Mouse (Mus musculus) kidney, postnatal 4 days (tissue): Measurements from ENCODE around the gene Mid1.

Experiments used
- DNase-seq, 2 experiments: peaks; one replicate each; pipeline ENCODE4 v3.0.0; 2021; ENCODE audit warnings: mixed read lengths in 2 of 2

The Mid1 gene

DNA sequence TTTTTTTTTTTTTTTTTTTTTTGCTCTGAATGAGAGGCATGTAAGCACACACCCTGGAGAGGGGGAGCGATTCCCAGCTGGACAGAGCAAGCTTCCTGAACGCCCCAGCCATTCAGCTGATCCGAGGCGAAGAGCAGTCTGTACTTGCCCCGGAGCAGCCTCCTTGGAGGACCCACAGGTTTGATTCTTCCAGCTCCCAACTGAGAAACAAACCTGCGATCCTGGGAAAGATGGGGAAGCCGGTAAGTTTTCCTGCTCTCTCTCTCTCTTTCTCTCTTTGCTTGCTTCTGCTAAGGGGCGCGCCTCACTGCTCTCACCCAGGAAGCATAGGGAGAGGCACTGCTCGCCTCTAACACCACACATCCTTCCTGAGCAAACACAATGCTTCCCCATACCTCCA lies at the start of gene Mid1:
Mid1 (plus strand) TSS at position 69 of the 400 bp plus-strand sequence.
- DNase-seq: peak; percentile 37 to 48

DNA sequence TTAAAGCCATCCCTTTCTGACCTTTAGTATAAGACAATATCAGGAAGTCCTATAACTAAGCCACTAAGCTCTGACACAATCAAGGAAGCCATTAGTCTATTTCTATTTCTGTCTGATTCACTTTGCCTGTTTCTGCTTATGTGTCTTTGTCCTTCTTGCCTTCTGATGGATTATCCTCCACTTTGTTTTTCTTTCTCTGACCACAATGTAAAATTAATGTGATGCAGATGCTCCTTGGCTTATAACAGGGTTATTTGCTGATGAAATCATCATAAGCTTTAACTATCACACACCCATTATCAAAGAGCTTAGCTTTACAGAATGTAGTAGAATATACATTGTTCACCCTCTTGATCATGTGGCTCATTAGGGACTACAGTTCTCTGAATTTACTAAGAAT lies 11.9 kb upstream of the Mid1 start:
- DNase-seq: no peak

DNA sequence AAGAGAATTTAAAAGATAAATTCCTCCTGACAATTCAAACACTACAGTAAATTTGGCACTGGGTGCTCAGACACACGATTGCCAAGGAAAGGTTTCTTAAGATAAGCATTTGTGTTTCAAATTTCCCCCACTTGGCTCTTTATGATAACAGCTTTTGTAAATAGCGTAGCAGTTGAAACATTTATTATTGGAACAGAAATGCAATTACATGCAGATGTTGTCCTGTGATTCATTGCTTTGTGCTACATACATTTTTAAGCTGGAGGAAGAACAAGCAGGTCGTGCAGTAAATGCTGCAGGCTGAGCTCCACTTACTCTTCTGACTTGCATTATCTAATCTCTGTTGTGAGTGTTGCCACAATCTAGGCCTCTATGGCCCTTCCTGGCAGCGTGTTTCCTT lies 8.7 kb upstream of the Mid1 start:
- no peak for DNase-seq

DNA sequence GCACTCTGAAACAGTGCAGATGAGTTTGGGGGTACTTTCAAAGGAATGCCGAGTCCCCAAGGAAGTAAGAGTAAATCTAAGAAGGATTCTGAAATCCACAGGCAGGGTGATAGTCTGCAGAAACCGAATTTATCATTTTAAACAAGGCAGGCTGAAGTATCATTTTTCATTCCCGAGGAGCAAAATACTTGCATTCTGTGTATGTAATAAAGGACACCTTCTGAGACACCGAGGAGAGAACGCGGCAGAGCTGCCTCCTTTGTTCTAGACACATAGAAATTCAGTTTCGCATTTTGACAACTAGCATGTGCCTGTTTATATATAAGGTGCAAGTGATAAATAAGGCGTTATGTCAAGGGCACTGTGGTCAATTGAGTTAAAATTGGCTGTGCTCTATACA lies 732 bp downstream of the Mid1 start:
- no peak for DNase-seq

DNA sequence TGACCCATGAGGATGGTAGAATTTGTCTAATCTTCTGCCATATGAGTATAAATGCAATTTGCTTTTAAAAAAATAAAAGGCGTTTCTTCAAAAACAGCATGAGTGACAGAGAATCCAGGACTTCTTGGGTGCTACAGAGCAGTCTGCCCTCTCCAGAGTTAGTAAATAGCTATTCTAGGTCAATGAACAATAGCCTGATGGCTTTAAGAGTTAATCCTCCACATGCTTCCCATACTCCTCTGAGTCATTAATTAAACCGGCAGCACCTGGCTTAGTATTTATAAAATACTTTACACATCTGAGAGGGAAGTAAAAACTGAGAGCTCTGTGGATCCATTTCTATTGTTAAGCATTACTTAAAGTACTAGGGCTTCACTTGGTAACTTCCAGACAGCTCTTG lies 6.2 kb downstream of the Mid1 start:
- no peak for DNase-seq

DNA sequence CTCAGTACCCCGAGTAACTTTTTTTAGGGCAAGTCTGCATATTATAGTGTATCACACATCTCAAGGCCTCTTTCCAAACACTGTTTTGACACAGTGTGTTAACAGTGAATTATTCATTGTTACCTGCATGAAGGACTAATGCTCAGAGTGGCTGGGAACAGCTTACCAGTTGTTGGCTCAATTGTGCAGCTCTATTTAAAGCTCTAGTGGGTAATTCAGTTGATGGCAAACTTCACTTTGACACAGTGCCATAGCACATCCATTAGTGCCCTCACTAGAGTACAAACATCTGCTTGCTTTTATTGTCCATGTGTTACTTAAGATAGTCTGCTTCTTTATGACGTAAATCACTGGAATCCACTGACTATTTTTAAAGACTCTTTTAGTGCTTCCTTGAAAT lies 6.7 kb downstream of the Mid1 start:
- no peak for DNase-seq

DNA sequence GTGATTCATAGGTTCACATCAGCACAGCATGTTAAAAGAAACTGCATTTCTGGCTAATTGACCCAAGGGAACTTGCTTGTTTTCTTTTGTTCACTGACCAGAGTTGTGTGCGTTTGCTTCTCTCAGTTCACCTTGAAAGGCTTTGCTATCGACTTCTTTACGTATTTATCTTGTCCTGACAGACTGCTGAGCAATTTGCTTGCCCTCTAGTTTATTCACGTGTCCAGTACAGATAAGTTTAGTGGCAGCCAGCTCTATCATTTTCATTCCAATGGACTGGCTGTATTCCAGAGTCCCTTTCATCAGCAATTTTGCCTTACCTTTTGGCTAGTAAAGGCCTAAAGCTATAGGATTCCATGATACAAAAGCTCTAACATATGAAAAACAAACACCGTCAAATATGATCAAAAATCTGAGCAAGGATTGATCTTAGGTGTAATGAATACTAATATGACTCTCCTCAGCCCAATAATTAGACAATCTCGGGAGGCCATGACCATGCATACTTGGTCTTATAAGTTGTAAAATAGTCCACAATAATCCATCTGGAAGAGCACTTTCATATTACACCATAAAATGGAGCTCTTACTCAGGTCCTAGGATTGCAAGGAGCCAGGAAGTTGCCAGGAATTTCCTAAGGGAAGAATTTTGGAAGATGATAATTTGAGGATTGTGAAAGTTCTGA lies 7.4 kb downstream of the Mid1 start:
- no peak for DNase-seq

DNA sequence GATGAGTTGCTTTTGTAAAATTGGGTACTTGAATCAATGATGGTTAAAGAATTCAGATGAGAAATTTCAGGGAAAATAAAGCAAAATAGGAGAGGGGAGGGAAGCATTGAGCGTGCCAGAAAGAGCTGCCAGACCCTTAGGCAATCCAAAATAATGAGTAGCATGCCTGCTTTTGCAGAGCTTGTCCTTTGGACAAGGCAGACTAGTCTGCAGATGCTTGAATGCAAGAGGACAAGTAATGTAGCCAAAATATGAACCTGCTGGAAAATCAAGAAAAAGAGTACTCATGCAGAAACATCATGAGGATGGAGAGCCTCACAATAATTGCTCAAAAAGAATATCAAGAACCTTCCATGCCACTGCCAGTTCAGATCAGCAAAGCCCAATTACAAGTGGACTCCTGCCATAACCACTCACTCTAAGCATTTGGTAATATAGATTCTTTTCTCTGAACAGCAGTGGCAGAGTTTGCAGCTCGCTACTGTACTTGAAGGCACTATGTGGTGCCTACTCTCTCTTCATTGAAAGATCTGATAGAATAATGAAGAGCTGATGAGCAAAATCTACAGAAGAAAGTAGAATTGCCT lies 19.1 kb downstream of the Mid1 start:
- no peak for DNase-seq

DNA sequence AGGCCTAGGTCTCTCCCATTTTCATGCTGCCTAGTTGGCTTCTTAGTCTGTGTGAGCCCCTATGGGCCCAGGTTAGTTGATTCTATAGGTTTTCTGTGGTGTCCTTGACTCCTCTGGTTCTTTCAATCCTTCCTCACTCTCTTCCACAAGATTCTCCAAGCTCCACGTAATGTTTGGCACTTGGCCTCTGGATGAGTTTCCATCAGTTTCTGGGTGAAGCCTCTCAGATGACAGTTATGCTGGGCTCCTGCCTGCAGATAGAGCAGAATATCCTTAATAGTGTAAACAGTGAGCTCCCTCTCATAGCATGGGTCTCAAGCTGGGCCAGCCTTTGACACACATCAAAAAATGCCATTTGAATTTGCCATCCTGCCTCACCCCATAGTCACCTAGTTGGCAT lies 38.5 kb downstream of the Mid1 start:
- DNase-seq: no peak

DNA sequence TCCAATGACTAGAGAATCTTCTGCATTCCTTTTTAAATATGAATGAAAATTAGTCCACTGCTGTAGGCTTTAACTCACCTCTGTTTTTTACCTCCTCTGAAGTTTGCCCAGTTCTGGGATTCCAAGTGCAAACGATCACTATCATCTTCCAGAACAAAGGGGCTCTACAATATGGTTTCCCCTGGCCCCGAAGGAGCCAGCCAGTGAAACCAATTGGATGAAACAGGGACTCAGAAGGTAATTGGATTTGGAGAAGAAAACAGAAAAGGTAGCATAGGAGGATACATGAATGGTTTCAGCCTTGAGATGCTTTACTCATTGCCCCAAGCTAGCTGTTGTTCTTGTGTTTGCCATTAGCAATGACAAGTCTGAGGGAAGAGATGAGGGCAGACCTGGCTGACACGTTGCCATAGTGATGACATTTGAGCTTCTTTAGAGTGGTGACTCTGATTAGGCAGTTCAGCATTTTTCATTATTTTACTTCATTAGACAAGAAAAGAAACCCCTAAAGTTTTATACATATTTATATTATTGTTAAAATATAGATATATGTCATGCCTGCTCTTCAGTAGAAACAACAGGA lies 50.5 kb downstream of the Mid1 start:
- no peak for DNase-seq

DNA sequence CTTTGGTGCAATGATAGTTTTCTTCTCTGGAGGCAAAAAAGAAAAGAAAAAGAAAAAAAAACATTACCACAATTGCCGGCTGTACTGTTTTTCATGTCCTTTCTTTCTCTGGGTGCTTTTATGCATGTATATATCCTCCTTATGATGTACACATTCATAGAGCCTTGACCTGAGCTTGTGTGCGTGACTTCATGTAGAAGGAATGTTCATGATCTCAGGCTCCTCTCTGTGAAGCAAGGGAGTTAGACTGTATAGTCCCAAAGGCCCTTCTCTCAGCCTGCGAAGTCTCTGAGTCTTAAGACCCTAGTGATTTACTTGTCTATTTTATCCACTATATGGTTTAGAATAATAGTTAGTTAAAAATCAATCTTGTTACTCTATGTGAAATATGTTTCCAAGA lies 73.0 kb downstream of the Mid1 start:
- no peak for DNase-seq

DNA sequence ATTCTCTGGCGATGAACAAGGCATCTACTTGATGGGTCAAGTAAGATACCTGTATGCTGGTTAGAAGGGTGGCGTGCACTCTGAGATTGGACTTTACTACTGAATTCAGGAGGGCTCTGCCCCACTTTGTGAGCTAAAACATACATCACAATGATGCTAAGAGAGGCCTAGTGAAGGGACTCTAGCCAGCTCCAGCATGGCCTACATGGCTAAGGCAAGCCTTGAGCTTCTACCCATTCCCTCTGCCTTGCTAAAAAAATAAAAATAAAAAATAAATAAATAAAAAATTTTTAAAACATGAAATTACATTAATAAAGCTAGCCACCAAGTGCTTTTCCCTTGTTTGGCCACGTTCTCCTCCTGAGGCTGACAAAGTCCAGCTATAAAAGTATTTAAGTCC lies 94.5 kb downstream of the Mid1 start, which contains the start of gene 4933400A11Rik:
4933400A11Rik (minus strand) TSS at position 101 of the 400 bp plus-strand sequence.
- DNase-seq: no peak

DNA sequence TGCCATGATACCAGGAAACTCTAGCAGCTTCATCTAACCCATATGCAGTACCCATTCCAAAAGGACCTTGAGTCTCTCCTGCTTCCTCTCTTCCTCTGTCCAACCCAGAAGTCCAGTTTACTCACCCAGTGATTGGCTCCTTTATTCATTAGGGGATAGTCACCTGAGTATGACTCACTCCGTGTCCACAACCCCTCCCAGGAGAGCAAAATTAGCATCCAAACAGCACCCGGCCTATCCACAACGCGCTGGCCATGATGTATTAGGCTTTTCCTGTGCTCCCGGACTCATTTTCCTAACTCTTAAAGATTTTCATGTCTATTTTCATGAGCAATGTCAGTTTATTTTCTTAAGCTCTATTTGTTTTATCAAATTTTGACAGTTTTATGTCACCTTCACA lies 104.7 kb downstream of the Mid1 start:
- no peak for DNase-seq

DNA sequence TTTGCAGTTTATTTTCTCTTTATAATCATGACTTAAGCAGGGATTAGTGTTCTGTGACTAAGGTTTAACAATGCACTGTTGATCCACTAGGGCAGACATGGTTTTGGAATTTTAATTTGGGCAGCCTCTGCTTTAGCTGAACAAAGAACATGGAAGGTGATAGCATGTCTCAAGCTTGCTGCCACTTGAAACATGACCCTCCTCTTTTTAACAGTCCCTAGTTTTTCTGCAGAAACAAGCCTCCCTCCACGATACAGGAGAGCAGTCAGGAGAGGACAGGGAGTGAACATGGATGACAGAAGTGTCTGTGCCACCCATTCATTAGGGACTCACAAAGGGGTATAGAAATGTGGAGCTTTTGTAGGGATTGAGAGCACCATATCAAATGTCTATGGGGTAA lies 107.9 kb downstream of the Mid1 start:
- DNase-seq: no peak

DNA sequence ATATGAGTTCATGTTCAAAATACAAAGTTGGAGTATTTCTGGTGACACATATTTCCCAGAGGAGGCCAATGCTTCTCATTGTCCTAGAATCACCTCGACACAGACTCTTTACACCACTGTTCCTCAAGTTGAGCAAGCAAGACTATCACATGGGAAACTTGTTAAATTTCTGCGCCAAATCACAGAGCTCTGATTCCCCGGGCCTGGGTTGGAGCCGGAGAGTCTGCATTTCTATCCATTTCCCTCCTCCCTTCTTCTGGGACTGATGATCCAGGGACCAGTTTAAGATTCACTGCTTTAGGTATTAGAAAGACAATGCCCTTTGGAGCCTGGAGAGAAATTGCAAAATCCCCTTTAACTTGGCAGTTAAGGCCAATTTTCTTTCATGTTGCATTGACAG lies 109.4 kb downstream of the Mid1 start:
- DNase-seq: no peak

DNA sequence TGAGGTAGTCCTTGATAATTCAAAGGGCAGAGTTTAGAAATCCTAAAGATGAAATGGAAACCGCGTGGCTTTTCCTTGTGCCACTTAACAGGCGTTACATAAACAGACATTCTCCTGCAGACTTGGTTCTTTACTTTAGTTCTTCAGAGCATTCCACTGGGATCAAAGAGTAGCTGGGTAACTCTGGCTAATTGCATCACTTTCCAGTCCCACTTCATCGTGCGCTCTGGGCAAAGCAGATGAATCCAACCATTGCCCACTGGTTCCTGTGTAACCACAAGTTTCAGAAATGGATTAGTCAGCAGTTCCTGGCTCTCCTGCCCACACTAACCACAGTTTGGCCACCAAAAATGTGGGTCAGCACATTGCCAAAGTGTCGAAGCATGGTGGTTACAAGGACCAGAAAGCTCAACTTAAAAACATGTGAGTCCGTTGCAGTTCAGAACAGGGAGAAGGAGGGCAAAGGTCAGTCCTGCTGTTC lies 109.9 kb downstream of the Mid1 start:
- no peak for DNase-seq

DNA sequence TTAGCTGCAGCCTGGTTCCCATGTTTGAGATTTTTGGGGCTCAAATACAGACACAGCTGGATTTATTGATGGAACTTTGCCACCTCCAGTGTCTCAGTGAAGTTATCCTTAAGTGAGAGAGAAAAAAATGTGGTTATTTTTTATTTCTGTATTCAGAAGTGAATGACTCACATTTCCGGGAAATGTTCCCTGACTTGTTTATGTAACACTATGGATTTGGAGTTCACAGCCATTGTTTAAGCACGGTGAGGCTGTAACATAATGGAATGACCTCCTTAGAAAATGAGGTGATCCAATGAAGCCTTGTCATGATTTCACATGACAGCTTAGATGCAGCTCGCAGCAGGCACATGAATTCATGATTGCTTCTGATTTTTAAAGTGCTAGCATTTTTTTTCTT lies 112.1 kb downstream of the Mid1 start:
- DNase-seq: no peak

DNA sequence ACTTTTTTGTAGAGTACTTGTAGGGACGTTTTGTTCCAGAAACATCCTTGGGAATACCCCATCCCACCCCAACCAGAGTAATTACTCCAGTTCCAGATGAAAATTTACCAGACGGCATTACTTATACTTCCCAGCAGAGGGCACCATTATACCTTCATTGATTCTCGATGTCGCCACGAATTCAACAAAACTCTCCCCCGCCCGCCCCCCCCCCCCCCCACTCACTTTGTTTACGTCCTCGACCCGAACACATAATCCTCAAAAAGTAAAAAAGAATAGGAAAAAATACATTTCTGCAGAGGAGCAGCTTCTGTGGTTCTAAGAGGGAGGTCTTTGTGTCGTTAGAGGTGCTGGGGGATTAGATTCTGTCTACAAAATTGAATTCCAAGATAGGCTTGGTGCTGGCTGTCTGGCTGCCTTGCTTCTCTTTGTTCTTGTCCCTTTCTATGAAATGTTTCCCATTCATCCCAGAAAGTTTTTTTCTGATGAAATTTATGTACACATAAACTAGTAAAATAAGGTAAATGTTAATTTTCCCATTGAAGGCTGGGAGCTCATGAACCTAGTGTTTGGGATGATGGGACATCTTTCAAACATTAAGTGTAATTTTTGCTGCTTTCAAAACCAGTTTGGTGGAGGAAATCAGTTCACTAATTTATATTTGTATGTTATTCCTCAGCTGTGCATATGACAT lies 114.1 kb downstream of the Mid1 start:
- DNase-seq: peak; percentile 6 to 10

DNA sequence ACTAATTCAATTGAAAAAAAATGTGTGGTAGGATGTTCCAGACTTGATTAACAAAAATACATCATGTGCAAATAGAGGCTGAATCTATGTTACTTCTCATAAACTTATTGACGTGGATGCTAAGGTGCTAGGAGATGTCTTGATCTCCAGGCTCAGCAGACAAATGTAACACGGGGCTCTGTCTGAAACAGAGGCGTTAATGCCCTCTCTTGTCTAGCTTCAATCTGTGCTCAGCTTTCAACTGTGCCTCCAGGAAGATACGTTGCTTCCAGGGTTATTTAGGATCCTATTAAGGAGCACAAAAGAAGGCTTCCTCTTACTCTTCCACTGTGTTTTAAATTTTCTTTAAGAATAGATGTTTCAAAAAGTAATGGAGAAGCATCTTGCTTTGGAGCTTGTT lies 115.2 kb downstream of the Mid1 start:
- DNase-seq: no peak

DNA sequence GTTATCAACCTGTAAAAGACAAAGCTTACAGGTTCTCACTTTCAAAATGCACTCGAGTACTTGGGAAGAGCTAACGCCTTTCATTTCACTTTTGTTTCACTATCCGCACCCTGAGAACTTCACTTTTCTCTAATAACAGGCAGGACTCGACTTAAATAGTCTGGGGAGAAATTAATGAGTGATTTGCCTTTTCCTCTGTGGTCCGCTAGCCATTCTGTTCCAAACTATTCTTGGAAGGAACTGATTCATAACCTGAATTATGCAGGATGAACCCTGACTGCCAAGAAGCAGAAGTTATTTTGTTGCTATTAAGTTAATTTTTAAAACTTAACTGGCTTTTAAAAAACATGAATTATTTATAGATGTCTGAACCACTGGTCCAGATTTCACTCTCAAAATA lies 120.8 kb downstream of the Mid1 start:
- DNase-seq: no peak

DNA sequence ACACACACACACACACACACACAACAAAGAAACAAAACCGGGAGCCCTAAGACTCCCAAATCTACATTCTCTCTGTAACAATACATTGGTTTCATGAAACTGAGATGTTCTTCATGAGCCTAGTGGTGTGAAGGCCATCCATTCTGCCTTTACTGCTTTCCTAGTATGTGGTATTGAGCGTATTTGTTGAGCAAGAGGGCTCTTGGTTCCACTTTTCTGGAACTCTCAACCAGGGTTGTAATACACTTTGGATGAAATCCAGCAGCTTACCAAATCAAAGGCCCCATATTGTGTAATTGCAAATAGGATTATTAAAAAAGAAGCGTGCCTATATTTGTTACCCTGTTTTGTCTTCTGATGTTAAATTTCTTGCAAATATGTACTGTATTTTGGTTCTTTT lies 122.7 kb downstream of the Mid1 start:
- DNase-seq: no peak

DNA sequence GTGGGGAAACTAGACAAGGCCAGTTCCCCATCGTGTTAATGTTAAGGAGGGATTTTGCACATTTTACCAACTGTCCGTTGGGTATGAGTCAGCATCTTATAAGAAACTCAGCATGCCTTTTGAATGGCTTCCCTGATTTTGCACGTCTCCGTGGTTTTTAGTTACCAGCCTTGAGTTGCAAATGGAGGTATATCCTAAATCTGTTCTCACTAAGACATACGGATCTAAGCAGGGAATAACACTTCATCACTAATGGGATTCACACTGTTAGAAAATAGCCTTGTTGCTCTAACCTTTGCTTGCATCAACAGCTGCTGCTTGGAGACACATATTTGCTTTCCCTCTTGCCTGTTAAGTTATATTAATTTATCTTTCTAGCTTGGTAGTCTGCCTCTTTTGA lies 126.3 kb downstream of the Mid1 start:
- DNase-seq: no peak

DNA sequence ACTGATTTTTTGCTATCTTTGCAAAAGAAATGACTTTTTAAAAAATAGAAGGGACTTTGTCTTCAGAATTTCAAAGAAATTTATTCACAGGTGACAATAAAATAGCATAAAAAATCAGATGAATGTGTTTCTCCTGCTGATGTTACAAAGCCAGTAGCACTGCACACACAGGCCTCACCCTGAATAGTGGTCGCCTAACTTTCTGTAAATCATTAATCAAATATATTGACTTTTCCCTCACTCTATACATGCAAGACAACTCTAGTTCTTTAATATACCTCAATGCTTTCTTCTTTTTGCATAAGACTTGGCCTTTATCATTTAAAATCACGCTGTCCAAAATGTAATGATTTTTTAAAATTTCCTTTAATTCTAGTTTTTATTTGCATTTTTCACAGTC lies 126.8 kb downstream of the Mid1 start:
- no peak for DNase-seq

DNA sequence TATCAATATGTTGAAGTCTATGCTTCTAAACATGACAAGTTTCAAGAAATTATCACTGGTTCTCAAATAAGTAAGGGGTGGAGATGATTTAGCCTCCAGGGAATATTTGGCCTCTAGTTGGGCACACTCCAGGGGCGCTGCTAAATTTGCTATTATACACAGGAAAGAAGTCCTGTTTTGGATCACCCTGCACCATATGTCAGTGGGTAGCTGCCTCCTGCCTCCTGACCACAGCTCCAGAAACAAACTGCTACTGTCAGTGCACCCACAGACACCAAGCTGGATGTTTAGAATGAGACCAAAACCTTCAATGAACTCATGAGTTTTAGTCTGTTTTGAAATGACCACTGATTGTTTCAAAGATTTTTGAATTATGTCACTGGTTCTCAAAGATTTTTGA lies 128.7 kb downstream of the Mid1 start:
- DNase-seq: no peak
